Mouse (Mus musculus) adipose tissue, adult 10 weeks (tissue): Measurements from ENCODE around the gene Tex21. TPM values are rescaled to one million over a fixed set of nuclear protein-coding genes. Genes with fewer than 3 reads are reported as not detected.

Experiments
- polyA plus RNA-seq: library from polyadenylated mRNA; stranded (reverse); fragments of 350-450 nt; fragmentation: Illumina TruSeq; extraction: RNeasy Lipid Tissue Mini Kit (QIAGEN cat#74804); gene quantifications from one replicate; pipeline ENCODE4 v1.2.3, GENCODE M21; 2014; ENCODE audit warnings: low read depth, low replicate concordance

Gene Tex21
- polyA plus RNA-seq, result 2.6 TPM

DNA sequence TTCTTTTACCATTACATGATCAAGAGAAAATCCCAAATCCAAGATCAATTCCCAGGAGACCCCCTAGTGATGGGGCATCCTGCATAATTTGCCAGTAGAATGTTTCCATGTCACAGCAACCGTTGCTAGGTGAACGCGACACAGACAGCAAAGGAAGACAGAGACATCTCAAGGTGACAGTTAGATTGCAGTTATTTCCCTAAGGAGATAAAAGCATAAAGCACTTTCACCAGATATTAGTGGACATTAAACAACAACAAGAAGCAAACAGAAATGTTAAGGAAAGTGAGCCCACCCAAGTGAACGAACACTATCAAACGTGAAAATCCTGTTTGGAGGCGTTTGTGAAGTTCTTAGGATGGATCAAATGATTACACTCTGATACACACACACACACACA is at the start of gene Tex21:
Tex21 (minus strand) TSS at position 101 of the 400 bp plus-strand sequence.

GRCm38 (mm10) chr12:76254725-76255498 is 8.4 kb upstream of the Tex21 start, which contains the start of gene Mthfd1:
Gene Mthfd1 (plus strand): TSS chr12:76255298.

GRCm38 (mm10) chr12:76177000-76177863 is 69.3 kb downstream of the Tex21 start, which contains the start of gene Esr2:
Gene Esr2 (minus strand): TSS chr12:76177259.

Other genes starting within 250 kb of the Tex21 start
- 2.4 TPM for gene Esr2, start 69.5 kb downstream of the Tex21 start, polyA plus RNA-seq
- gene Mthfd1, start 8.6 kb upstream of the Tex21 start, polyA plus RNA-seq, result 22.0 TPM
- gene Akap5, start 78.1 kb upstream of the Tex21 start, polyA plus RNA-seq, result 0.29 TPM
- gene Zbtb25, start 122.9 kb upstream of the Tex21 start, polyA plus RNA-seq, result 8.8 TPM
- 5.6 TPM for gene Zbtb1, start 123.5 kb upstream of the Tex21 start, polyA plus RNA-seq
- gene Hspa2, start 157.4 kb upstream of the Tex21 start, polyA plus RNA-seq, result 33.5 TPM
- 22.2 TPM for gene Ppp1r36, start 170.8 kb upstream of the Tex21 start, polyA plus RNA-seq